Mouse (Mus musculus): Measurements from ENCODE around the gene Mgst3. TPM values are rescaled to one million over a fixed set of nuclear protein-coding genes. Genes with fewer than 3 reads are reported as not detected.

The Mgst3 gene
- total RNA-seq, 2 experiments from 2014 or later = 20.5 to 21.8 TPM

Other genes starting within 250 kb of the Mgst3 start
- 71.2 and 79.5 TPM in 2 replicates for gene Uck2, start 108.5 kb downstream of the Mgst3 start, total RNA-seq (2015)
- gene Uck2, start 108.5 kb downstream of the Mgst3 start, total RNA-seq (2017) = 75.3 and 77.6 TPM in 2 replicates
- gene Tmco1, start 85.5 kb downstream of the Mgst3 start, total RNA-seq (2015) = 168 and 194 TPM in 2 replicates
- gene Tmco1, start 85.5 kb downstream of the Mgst3 start, total RNA-seq (2017) = 167 and 196 TPM in 2 replicates
- 37.7 and 42.5 TPM in 2 replicates for gene Aldh9a1, start 43.9 kb downstream of the Mgst3 start, total RNA-seq (2015)
- 34.1 and 43.2 TPM in 2 replicates for gene Aldh9a1, start 43.9 kb downstream of the Mgst3 start, total RNA-seq (2017)
- not detected in 2 replicates for gene Lrrc52, start 72.9 kb upstream of the Mgst3 start, total RNA-seq (2015)
- not detected in 2 replicates for gene Lrrc52, start 72.9 kb upstream of the Mgst3 start, total RNA-seq (2017)
- not detected in 2 replicates for gene Rxrg, start 204.5 kb upstream of the Mgst3 start, total RNA-seq (2015)
- gene Rxrg, start 204.5 kb upstream of the Mgst3 start, total RNA-seq (2017) = not detected in 2 replicates

All from megakaryocyte, adult 5-6 weeks (primary cell).